ENCODE assay signal across 10 mouse cellular contexts in the genomic region with DNA sequence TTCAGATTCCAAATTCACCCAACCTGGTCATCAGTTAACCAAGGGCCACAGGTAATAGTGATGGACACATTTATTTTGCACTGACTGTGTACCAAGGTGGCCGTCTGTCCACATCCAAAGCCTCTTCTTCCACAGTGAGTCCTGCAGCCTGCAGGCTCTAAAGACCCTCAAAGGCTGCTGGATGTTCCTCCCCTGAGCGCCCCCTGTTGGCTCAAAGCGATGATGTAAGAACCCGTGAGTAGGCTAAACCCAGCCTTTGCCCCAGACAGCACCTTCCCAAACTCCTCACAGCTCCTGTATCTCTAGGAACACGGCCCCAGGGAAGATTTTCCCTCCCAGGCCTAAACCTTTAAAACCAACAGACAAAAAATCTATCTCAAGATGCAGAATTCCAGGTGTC. TPM values are rescaled to one million over a fixed set of nuclear protein-coding genes. Genes with fewer than 3 reads are reported as not detected.
DNase-seq lines count a peak whose midpoint lies in the region; ATAC-seq and TF ChIP-seq lines count a peak whose summit lies in the region.
"Had no signal": no experiment of that assay in that cellular context is flagged by ENCODE, and none has a peak within 500 bp of the region (broad histone marks: within the 10 kb centered on the region; RNA-seq: fewer than 3 reads in every experiment).

No protein-coding gene starts in this region.

- H3K4me1 ChIP-seq in kidney, embryonic 14.5 days (ENCODE audit: control insufficient read depth, insufficient read depth, low read length), result no peaks in the 10 kb centered on the region; the same call in 1 of the 2 replicates
- peaks cover 5% of the 10 kb centered on the region in 2 experiments; a peak in 3 of 4 replicates for H3K4me1 ChIP-seq in CH12.LX (ENCODE audit: control insufficient read depth in 1 of 2, insufficient read depth in 2 of 2)
- peaks cover 5% of the 10 kb centered on the region for H3K4me1 ChIP-seq in bone marrow, adult 2 months (ENCODE audit: control insufficient read depth, insufficient read depth, low read length)
- H3K4me1 ChIP-seq in cerebellum, adult 2 months (ENCODE audit: control insufficient read depth, insufficient read depth, low read length), result peaks cover 12% of the 10 kb centered on the region; the same call in 1 of the 2 replicates

- peak; percentile 47 to 54 for DNase-seq in kidney, postnatal 4 days
- peak; percentile 65 for DNase-seq in CH12.LX (ENCODE audit: extremely low read depth)
- peak; percentile 48 for DNase-seq in mesoderm, embryonic 11.5 days (ENCODE audit: low read depth, low spot score)
- no peak for DNase-seq in cerebellum, adult 2 months
- no peak for DNase-seq in right cerebral cortex, postnatal 4 days
- DNase-seq in cerebellum, adult 9-10 months, result no peak

- 27% methylated on average over 5 of the region's 5 CpGs for WGBS in kidney, embryonic 14.5 days
- 27% methylated on average over 5 of the region's 5 CpGs for WGBS in bone marrow, adult 2 months
- 47% methylated on average over 5 of the region's 5 CpGs for WGBS in cerebellum, adult 2 months

- H3K36me3 ChIP-seq in kidney, embryonic 14.5 days (ENCODE audit: control insufficient read depth, insufficient read depth, low read length), result no peaks in the 10 kb centered on the region
- H3K36me3 ChIP-seq in CH12.LX (replicated peaks in 1 of 2; ENCODE audit: control insufficient read depth in 1 of 2, insufficient read depth in 1 of 2, low read length in 1 of 2), result no peaks in the 10 kb centered on the region
- H3K36me3 ChIP-seq: liver, embryonic 15.5 days had no signal

- dilution Hi-C loops in CH12.LX (cut with MboI; ENCODE audit: extremely low pct_ligation_motif_present, extremely low pct_unique_long_range_greater_than_20kb, low sequenced_read_pairs), result no loop called here

- no peak overlapping the region for H3K27ac ChIP-seq in kidney, embryonic 14.5 days (ENCODE audit: low read depth, low read length)
- no peak overlapping the region for H3K27ac ChIP-seq in CH12.LX (ENCODE audit: insufficient read depth, low read depth)
- H3K27ac ChIP-seq in bone marrow, adult 2 months (ENCODE audit: control insufficient read depth, insufficient read depth, low read depth, low read length, poor library complexity), result no peak overlapping the region
- H3K27ac ChIP-seq in cerebellum, adult 2 months (ENCODE audit: insufficient read depth, low read length), result no peak overlapping the region
- H3K27ac ChIP-seq: liver, embryonic 15.5 days had no signal

- no peaks in the 10 kb centered on the region for H3K27me3 ChIP-seq in kidney, embryonic 14.5 days (ENCODE audit: control insufficient read depth, insufficient read depth, low read length)
- peaks cover 48% of the 10 kb centered on the region for H3K27me3 ChIP-seq in CH12.LX (replicated peaks)
- H3K27me3 ChIP-seq in cerebellum, adult 2 months (ENCODE audit: control insufficient read depth, insufficient read depth, low read length), result no peaks in the 10 kb centered on the region
- H3K27me3 ChIP-seq: liver, embryonic 15.5 days had no signal

- no peak overlapping the region for H3K4me3 ChIP-seq in kidney, embryonic 14.5 days (ENCODE audit: low read length)
- no peak overlapping the region for H3K4me3 ChIP-seq in CH12.LX (replicated peaks in 1 of 3; ENCODE audit: low read depth in 2 of 3, low read length in 2 of 3, poor library complexity in 1 of 3)
- H3K4me3 ChIP-seq in bone marrow, adult 2 months (replicated peaks; ENCODE audit: control insufficient read depth, low read depth, low read length), result no peak overlapping the region
- H3K4me3 ChIP-seq in cerebellum, adult 2 months (replicated peaks; ENCODE audit: insufficient read depth, low read depth, low read length), result no peak overlapping the region
- H3K4me3 ChIP-seq: erythroblast, embryonic 14.5 days; liver, embryonic 15.5 days had no signal

- TF ChIP-seq RAD21 in CH12.LX (IDR thresholded peaks at IDR 0.05; ENCODE audit: low read depth, low read length), result peak; percentile 60

- no peak for TF ChIP-seq POLR2A in CH12.LX (IDR thresholded peaks at IDR 0.05; ENCODE audit: low read depth, low read length)
- no peak for TF ChIP-seq POLR2A in bone marrow, adult 2 months (IDR thresholded peaks at IDR 0.05; ENCODE audit: borderline replicate concordance, control insufficient read depth, low read depth, low read length)
- no peak for TF ChIP-seq POLR2A in cerebellum, adult 2 months (IDR thresholded peaks at IDR 0.05; ENCODE audit: borderline replicate concordance, insufficient read depth, low read length)

- in situ Hi-C loops in CH12.LX (cut with MboI; ENCODE audit: low pct_ligation_motif_present, low pct_unique_long_range_greater_than_20kb, low sequenced_read_pairs), result no loop called here

- no peak for ATAC-seq in kidney, embryonic 14.5 days (ENCODE audit: low FRiP score, low TSS enrichment)

- no peaks in the 10 kb centered on the region for H3K79me2 ChIP-seq in CH12.LX (replicated peaks; ENCODE audit: control insufficient read depth, extremely low read depth, insufficient read depth, poor library complexity, severe bottlenecking)

- H3K9me3 ChIP-seq in kidney, embryonic 14.5 days (ENCODE audit: control insufficient read depth, low read length), result no peaks in the 10 kb centered on the region
- H3K9me3 ChIP-seq in CH12.LX (replicated peaks; ENCODE audit: low read length), result no peaks in the 10 kb centered on the region
- H3K9me3 ChIP-seq: liver, embryonic 15.5 days had no signal

- TF ChIP-seq CTCF in CH12.LX (conservative IDR thresholded peaks at IDR 0.05 in 1 of 2, IDR thresholded peaks at IDR 0.05 in 1 of 2; ENCODE audit: low read depth in 2 of 2, low read length in 2 of 2), result peak; percentile 48 to 83
- TF ChIP-seq CTCF in bone marrow, adult 2 months (IDR thresholded peaks at IDR 0.05; ENCODE audit: control insufficient read depth, insufficient read depth, low read length), result peak; percentile 56
- no peak for TF ChIP-seq CTCF in cerebellum, adult 2 months (IDR thresholded peaks at IDR 0.05; ENCODE audit: borderline replicate concordance, insufficient read depth, low read depth, low read length)

- TF ChIP-seq EP300 in CH12.LX (IDR thresholded peaks at IDR 0.05; ENCODE audit: low read length), result no peak

- H3K9ac ChIP-seq in kidney, embryonic 14.5 days (ENCODE audit: low read depth, low read length), result no peak overlapping the region
- H3K9ac ChIP-seq in CH12.LX (ENCODE audit: insufficient read depth, low read depth), result no peak overlapping the region
- H3K9ac ChIP-seq: liver, embryonic 15.5 days had no signal

- no peak overlapping the region for H3K4me2 ChIP-seq in kidney, embryonic 14.5 days (replicated peaks; ENCODE audit: low read depth, low read length)
- H3K4me2 ChIP-seq in CH12.LX (ENCODE audit: insufficient read depth, low read depth, poor library complexity, severe bottlenecking), result no peak overlapping the region
- H3K4me2 ChIP-seq: liver, embryonic 15.5 days had no signal

TF ChIP-seq in CH12.LX, 34 proteins besides CTCF, POLR2A, EP300 and RAD21 (continues in another document):
- TF ChIP-seq USF1 (IDR thresholded peaks at IDR 0.05; ENCODE audit: low read depth, low read length) (no peak), SMC3 (IDR thresholded peaks at IDR 0.05; ENCODE audit: low read depth, low read length) (peak; percentile 76), TCF12 (IDR thresholded peaks at IDR 0.05; ENCODE audit: low read depth, low read length) (no peak), PAX5 (IDR thresholded peaks at IDR 0.05; ENCODE audit: low read length) (no peak), IRF4 (IDR thresholded peaks at IDR 0.05; ENCODE audit: low read depth, low read length) (0 out of 2 replicates have a peak, but pooled peaks have one; percentile 35), ELF1 (IDR thresholded peaks at IDR 0.05; ENCODE audit: low read depth, low read length) (no peak)

RNA-seq across cellular contexts. Expression of a gene that starts 5.9 kb away (rescaled TPM):
- 0.46 and 0.49 TPM in 2 replicates for polyA plus RNA-seq in kidney, embryonic 14.5 days (2014; fragmentation: Nextera tagmentation; extraction: Ambion mirVana)
- 0.17 TPM in 1 of 2 replicates, not detected in the other for total RNA-seq in CH12.LX (2012; rRNA removed)
- total RNA-seq in CH12.LX (2014; rRNA removed), result not detected in 2 replicates
- polyA plus RNA-seq in CH12.LX (2012; ENCODE audit: insufficient read length, low read depth), result 0.21 TPM in 1 of 2 replicates, not detected in the other
- not detected in 2 replicates for polyA plus RNA-seq in bone marrow, adult 2 months (2011; ENCODE audit: insufficient read depth, insufficient read length, low replicate concordance, missing spikeins)
- polyA plus RNA-seq in cerebellum, adult 2 months (2012; rRNA removed), result 0.87 and 0.89 TPM in 2 replicates
- polyA plus RNA-seq: erythroblast, embryonic 14.5 days; liver, embryonic 15.5 days had no signal

RNA-seq across cellular contexts. Expression of a gene that starts 6.3 kb away (rescaled TPM):
- polyA plus RNA-seq in kidney, embryonic 14.5 days (2014; fragmentation: Nextera tagmentation; extraction: Ambion mirVana), result 0.29 and 0.35 TPM in 2 replicates
- total RNA-seq in CH12.LX (2012; rRNA removed) (0.50 and 0.64 TPM in 2 replicates), CH12.LX (2014; rRNA removed) (0.55 and 0.57 TPM in 2 replicates)
- polyA plus RNA-seq in CH12.LX (2012; ENCODE audit: insufficient read length, low read depth), result 0.97 and 1.00 TPM in 2 replicates
- polyA plus RNA-seq in bone marrow, adult 2 months (2011; ENCODE audit: insufficient read depth, insufficient read length, low replicate concordance, missing spikeins), result 0.63 and 1.6 TPM in 2 replicates
- polyA plus RNA-seq in cerebellum, adult 2 months (2012; rRNA removed), result 0.02 and 0.16 TPM in 2 replicates
- polyA plus RNA-seq: erythroblast, embryonic 14.5 days had no signal

RNA-seq across cellular contexts. Expression of a gene that starts 28.5 kb away (rescaled TPM):
- polyA plus RNA-seq in kidney, embryonic 14.5 days (2014; fragmentation: Nextera tagmentation; extraction: Ambion mirVana), result 65.4 and 76.2 TPM in 2 replicates
- total RNA-seq in CH12.LX (2012; rRNA removed) (15.3 and 27.3 TPM in 2 replicates), CH12.LX (2014; rRNA removed) (40.1 and 44.3 TPM in 2 replicates)
- polyA plus RNA-seq in CH12.LX (2012; ENCODE audit: insufficient read length, low read depth), result 23.7 and 26.7 TPM in 2 replicates
- polyA plus RNA-seq in bone marrow, adult 2 months (2011; ENCODE audit: insufficient read depth, insufficient read length, low replicate concordance, missing spikeins), result 6.2 and 23.4 TPM in 2 replicates
- 6.8 and 7.0 TPM in 2 replicates for polyA plus RNA-seq in cerebellum, adult 2 months (2012; rRNA removed)

RNA-seq across cellular contexts. Expression of a gene that starts 44.8 kb away (rescaled TPM):
- 7.3 and 7.4 TPM in 2 replicates for polyA plus RNA-seq in kidney, embryonic 14.5 days (2014; fragmentation: Nextera tagmentation; extraction: Ambion mirVana)
- total RNA-seq in CH12.LX (2012; rRNA removed) (503 and 527 TPM in 2 replicates), CH12.LX (2014; rRNA removed) (636 and 689 TPM in 2 replicates)
- 678 and 741 TPM in 2 replicates for polyA plus RNA-seq in CH12.LX (2012; ENCODE audit: insufficient read length, low read depth)
- 130 and 270 TPM in 2 replicates for polyA plus RNA-seq in bone marrow, adult 2 months (2011; ENCODE audit: insufficient read depth, insufficient read length, low replicate concordance, missing spikeins)
- 0.38 and 0.70 TPM in 2 replicates for polyA plus RNA-seq in cerebellum, adult 2 months (2012; rRNA removed)

RNA-seq across cellular contexts. Expression of a gene that starts 57.7 kb away (rescaled TPM):
- polyA plus RNA-seq in kidney, embryonic 14.5 days (2014; fragmentation: Nextera tagmentation; extraction: Ambion mirVana), result not detected in 2 replicates
- total RNA-seq in CH12.LX (2012; rRNA removed) (0.38 and 0.46 TPM in 2 replicates), CH12.LX (2014; rRNA removed) (0.31 and 0.68 TPM in 2 replicates)
- polyA plus RNA-seq in CH12.LX (2012; ENCODE audit: insufficient read length, low read depth), result 0.76 and 1.0 TPM in 2 replicates
- not detected in 2 replicates for polyA plus RNA-seq in bone marrow, adult 2 months (2011; ENCODE audit: insufficient read depth, insufficient read length, low replicate concordance, missing spikeins)
- polyA plus RNA-seq in cerebellum, adult 2 months (2012; rRNA removed), result not detected in 2 replicates
- polyA plus RNA-seq: erythroblast, embryonic 14.5 days; liver, embryonic 15.5 days had no signal

Comparison
In these comparisons a context has a peak if more than half of its experiments do, and no peak if none do; other contexts are left out.
1. DNase-seq: peak in kidney, postnatal 4 days (2 of 2), CH12.LX (single experiment) and mesoderm, embryonic 11.5 days (single experiment); none in cerebellum, adult 2 months (0 of 2), right cerebral cortex, postnatal 4 days (single experiment) and cerebellum, adult 9-10 months (single experiment).